Mouse (Mus musculus) mesoderm, embryonic 11.5 days (tissue): Measurements from ENCODE around the gene Zrsr1.

ENCODE experiments used
- DNase-seq: peaks from one replicate; pipeline ENCODE4 v3.0.0-alpha.2; 2012; ENCODE audit warnings: low read depth, low spot score

Gene Zrsr1

DNA sequence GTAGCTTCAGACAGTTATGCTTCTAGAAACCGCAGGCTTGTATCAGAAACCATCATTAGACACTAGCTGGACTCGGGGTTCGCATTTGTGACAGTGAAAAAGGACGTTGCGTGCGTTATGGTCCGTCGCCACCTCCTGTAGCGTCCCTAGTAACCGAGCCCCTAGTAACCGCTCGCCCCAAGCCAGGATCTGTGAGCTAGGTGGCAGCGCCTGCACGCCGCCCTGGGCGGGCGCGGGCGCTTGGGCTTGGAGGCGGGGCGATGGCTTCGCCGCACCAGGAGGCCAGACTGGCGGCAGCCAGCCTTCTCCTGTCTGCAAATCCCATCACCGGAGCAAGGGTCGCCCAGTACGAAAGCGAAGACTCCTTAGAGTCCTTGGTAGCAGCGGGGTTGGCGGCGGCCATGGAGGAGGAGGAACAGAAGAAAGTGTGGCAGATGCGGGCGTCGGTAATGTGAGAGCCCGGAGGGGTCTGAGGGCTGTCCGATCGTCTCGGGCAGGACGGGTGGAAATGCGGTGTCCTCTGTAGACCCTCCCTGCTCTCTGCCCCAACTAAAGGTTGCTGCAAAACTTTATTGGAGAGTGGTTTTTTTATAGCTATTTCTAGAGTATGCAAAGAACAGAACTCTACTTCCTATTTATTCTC is 36.5 kb downstream of the Zrsr1 start:
- peak; percentile 92 for DNase-seq

DNA sequence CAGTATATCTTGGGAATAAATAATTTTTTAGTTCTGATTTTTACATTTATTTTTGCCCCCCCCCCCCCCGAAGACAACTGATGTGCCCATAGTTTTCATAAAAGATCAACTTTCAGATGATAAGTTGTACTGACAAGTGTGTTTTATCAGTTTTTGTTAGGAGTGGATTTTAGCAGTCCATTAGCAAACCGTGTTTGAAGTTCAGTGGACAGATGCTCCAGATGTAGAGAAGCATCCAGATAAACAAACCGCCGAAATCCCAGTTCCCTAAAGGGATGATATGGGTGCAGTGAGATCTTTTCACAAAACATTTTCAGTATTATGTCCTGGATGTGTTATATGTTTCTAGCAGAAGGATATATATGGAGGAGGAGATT is 37.0 kb downstream of the Zrsr1 start:
- DNase-seq, result no peak

GRCm38 (mm10) chr11:23013096-23013495 is 41.3 kb downstream of the Zrsr1 start:
- no peak for DNase-seq

GRCm38 (mm10) chr11:23013580-23014294 is 41.9 kb downstream of the Zrsr1 start:
- no peak for DNase-seq

DNA sequence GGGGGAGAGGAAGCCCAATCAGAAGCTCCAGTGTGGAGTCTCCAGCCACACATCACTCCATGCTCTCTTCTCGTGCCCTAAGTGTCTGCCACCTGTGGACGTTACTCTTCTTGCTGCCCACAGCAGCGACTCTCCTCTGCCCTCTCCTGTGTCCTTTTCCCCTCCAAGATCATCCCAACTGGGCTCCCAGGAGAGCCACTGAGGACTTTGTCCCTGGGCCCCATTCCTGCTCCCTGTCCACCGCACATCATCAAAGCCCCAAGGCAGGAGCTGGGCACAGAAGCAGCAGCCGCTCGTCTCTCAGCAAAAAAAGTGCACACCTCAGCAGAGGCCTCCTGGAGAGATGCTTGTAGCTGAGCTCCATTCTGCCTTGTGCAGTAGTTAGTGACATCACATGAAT is 43.2 kb downstream of the Zrsr1 start:
- DNase-seq, result no peak

GRCm38 (mm10) chr11:23017943-23018342 is 46.1 kb downstream of the Zrsr1 start:
- no peak for DNase-seq

GRCm38 (mm10) chr11:23020116-23020770 is 48.4 kb downstream of the Zrsr1 start:
- DNase-seq, result no peak

GRCm38 (mm10) chr11:23020841-23021240 is 49.0 kb downstream of the Zrsr1 start:
- DNase-seq, result no peak

DNA sequence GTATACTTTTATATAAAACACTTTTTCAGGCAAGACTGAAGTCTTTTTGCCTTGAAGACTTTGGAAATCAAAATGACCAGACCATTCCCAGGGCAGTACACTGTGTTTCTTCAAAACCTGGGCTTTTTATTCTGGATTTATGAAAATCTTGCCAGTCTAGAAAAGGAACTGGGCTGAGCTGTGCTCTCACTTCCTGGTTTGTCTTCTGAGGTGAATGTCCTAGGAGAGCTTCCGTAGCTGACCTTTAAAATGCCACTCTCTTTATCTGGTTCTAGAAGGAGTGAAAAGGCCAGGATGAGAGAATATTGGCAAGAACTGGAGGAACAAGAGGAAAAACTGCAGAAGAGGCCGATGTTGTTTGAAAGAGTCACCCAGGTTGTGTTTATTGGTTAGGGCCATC is 51.4 kb downstream of the Zrsr1 start:
- DNase-seq, result no peak

DNA sequence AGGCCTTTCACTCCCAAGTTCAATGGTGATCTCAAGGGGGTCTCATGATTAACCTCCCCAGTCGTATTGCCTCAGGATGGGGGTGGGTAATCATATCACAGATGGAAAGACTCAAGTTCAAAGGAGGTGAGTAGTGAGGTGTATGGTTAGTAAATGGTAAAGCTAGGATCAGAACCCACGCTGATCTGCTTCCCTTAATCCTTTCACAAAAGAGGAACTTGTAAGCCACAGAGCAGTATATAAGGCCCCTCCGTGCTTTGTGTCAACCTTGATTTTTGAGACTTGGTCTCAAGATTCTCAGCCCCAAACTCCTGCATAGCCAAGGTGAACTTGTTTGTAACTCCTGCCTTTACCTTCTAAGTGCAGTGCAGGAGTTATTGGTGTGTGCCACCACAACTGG is 52.4 kb downstream of the Zrsr1 start:
- no peak for DNase-seq
